Comparison of ENCODE assay signal across 7 mouse cellular contexts in the genomic region with DNA sequence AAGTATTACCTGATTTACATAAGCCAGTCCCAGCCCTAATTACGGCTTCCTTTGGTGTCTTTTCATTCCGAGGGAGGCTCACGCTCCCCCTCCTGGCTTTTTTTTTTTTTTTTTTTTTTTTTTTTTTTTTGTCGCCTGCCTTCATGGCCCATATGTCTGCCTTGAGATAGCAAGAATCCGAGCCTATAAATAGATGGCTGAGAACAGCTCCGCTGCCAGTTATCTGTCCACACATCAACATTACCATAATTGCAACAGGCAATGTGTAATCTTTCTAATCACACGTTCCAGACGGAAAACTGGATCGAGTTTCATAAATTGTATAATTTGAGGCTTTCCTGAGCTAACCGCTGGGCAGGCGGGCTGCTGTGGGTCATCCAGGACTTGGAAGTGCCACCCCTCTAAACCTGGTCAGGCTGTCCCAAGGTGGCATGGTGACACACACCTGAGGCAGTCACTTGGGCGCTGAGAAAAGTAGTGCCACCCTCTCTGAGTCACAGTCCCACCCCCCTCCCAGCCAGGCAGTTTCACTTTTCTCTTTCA.
DNase-seq lines count a peak whose midpoint lies in the region; ATAC-seq and TF ChIP-seq lines count a peak whose summit lies in the region.

No protein-coding gene starts in this region.

- peak overlapping the region; percentile 35 for H3K4me3 ChIP-seq in forebrain, embryonic 10.5 days
- H3K4me3 ChIP-seq in intestine, embryonic 15.5 days (replicated peaks), result no peak overlapping the region
- no peak overlapping the region for H3K4me3 ChIP-seq in lung, postnatal 0 days (ENCODE audit: low read depth, low read length)
- no peak overlapping the region for H3K4me3 ChIP-seq in stomach, postnatal 0 days (ENCODE audit: low read depth, low read length)

- WGBS in forebrain, embryonic 10.5 days, result 15% methylated on average over 12 of the region's 12 CpGs
- 21% methylated on average over 12 of the region's 12 CpGs for WGBS in intestine, embryonic 15.5 days
- 8% methylated on average over 12 of the region's 12 CpGs for WGBS in lung, postnatal 0 days
- 20% methylated on average over 12 of the region's 12 CpGs for WGBS in stomach, postnatal 0 days

- H3K4me1 ChIP-seq in forebrain, embryonic 10.5 days, result peaks cover 55% of the 10 kb centered on the region
- peaks cover 15% of the 10 kb centered on the region for H3K4me1 ChIP-seq in intestine, embryonic 15.5 days (replicated peaks)
- H3K4me1 ChIP-seq in lung, postnatal 0 days (ENCODE audit: insufficient read depth, low read depth, low read length), result peaks cover 3% of the 10 kb centered on the region; the same call in 1 of the 2 replicates
- H3K4me1 ChIP-seq in stomach, postnatal 0 days (replicated peaks; ENCODE audit: control insufficient read depth, insufficient read depth), result no peaks in the 10 kb centered on the region

- H3K36me3 ChIP-seq in forebrain, embryonic 10.5 days (replicated peaks), result no peaks in the 10 kb centered on the region
- H3K36me3 ChIP-seq in intestine, embryonic 15.5 days, result no peaks in the 10 kb centered on the region
- H3K36me3 ChIP-seq in lung, postnatal 0 days (ENCODE audit: insufficient read depth, low read length), result no peaks in the 10 kb centered on the region
- H3K36me3 ChIP-seq in stomach, postnatal 0 days (ENCODE audit: control insufficient read depth, insufficient read depth, low read length), result no peaks in the 10 kb centered on the region

- peaks cover 86% of the 10 kb centered on the region for H3K27me3 ChIP-seq in forebrain, embryonic 10.5 days (ENCODE audit: poor library complexity, severe bottlenecking)
- 0 out of 2 replicates have a peak, but pooled peaks cover 1% of the 10 kb centered on the region for H3K27me3 ChIP-seq in intestine, embryonic 15.5 days (replicated peaks)
- H3K27me3 ChIP-seq in lung, postnatal 0 days (replicated peaks; ENCODE audit: insufficient read depth, low read length), result peaks cover 27% of the 10 kb centered on the region
- no peaks in the 10 kb centered on the region; the same call in 1 of the 2 replicates for H3K27me3 ChIP-seq in stomach, postnatal 0 days (ENCODE audit: control insufficient read depth, insufficient read depth, low read length)

- no peak overlapping the region for H3K9ac ChIP-seq in intestine, embryonic 15.5 days
- no peak overlapping the region for H3K9ac ChIP-seq in lung, postnatal 0 days (replicated peaks; ENCODE audit: low read depth)
- H3K9ac ChIP-seq in stomach, postnatal 0 days (ENCODE audit: low read length), result no peak overlapping the region

- peak; percentile 12 for DNase-seq in thymus, postnatal 14 days
- DNase-seq in thymus, adult 18-20 months, result no peak
- DNase-seq in forebrain, embryonic 10.5 days (ENCODE audit: extremely low spot score, low spot score), result no peak
- peak; percentile 84 for DNase-seq in lung, postnatal 0 days (ENCODE audit: low spot score)
- DNase-seq in stomach, postnatal 0 days (ENCODE audit: low spot score), result no peak
- DNase-seq in natural killer cell, adult 2 months (ENCODE audit: low spot score in 2 of 2), result no peak

- peak; percentile 77 for TF ChIP-seq EP300 in lung, postnatal 0 days (IDR thresholded peaks at IDR 0.05)
- TF ChIP-seq EP300 in stomach, postnatal 0 days (optimal IDR thresholded peaks at IDR 0.05), result no peak

- ATAC-seq in intestine, embryonic 15.5 days, result peak; percentile 10; the same call in 1 of the 2 replicates
- peak; percentile 73 for ATAC-seq in lung, postnatal 0 days
- ATAC-seq in stomach, postnatal 0 days (ENCODE audit: low FRiP score, low TSS enrichment), result no peak; the same call in 1 of the 2 replicates

- no peaks in the 10 kb centered on the region for H3K9me3 ChIP-seq in forebrain, embryonic 10.5 days
- no peaks in the 10 kb centered on the region for H3K9me3 ChIP-seq in intestine, embryonic 15.5 days
- no peaks in the 10 kb centered on the region for H3K9me3 ChIP-seq in lung, postnatal 0 days (ENCODE audit: low read length)
- no peaks in the 10 kb centered on the region for H3K9me3 ChIP-seq in stomach, postnatal 0 days (ENCODE audit: control insufficient read depth, low read length)

- H3K27ac ChIP-seq in forebrain, embryonic 10.5 days, result peak overlapping the region; percentile 75; the same call in 1 of the 2 replicates
- no peak overlapping the region for H3K27ac ChIP-seq in intestine, embryonic 15.5 days
- H3K27ac ChIP-seq in lung, postnatal 0 days (ENCODE audit: low read length), result no peak overlapping the region
- H3K27ac ChIP-seq in stomach, postnatal 0 days (replicated peaks), result no peak overlapping the region

- TF ChIP-seq CTCF in lung, postnatal 0 days (IDR thresholded peaks at IDR 0.05), result no peak
- TF ChIP-seq CTCF in stomach, postnatal 0 days (IDR thresholded peaks at IDR 0.05; ENCODE audit: low read depth), result no peak

- peak overlapping the region; percentile 20; the same call in 1 of the 2 replicates for H3K4me2 ChIP-seq in intestine, embryonic 15.5 days (replicated peaks)
- peak overlapping the region; percentile 40; the same call in 1 of the 2 replicates for H3K4me2 ChIP-seq in lung, postnatal 0 days (replicated peaks; ENCODE audit: low read depth, low read length)
- H3K4me2 ChIP-seq in stomach, postnatal 0 days (replicated peaks; ENCODE audit: low read depth), result peak overlapping the region; percentile 25

Comparison
In these comparisons a context has a peak if more than half of its experiments do, and no peak if none do; other contexts are left out.
1. DNase-seq: peak in thymus, postnatal 14 days (single experiment) and lung, postnatal 0 days (single experiment); none in thymus, adult 18-20 months (0 of 2), forebrain, embryonic 10.5 days (single experiment), stomach, postnatal 0 days (single experiment) and natural killer cell, adult 2 months (0 of 2).
2. Peak in every context shown above with its lines, with median percentiles within 50 percentile points of each other: H3K4me2 ChIP-seq.